Comparison of ENCODE assay signal across 8 mouse cellular contexts in the genomic region with DNA sequence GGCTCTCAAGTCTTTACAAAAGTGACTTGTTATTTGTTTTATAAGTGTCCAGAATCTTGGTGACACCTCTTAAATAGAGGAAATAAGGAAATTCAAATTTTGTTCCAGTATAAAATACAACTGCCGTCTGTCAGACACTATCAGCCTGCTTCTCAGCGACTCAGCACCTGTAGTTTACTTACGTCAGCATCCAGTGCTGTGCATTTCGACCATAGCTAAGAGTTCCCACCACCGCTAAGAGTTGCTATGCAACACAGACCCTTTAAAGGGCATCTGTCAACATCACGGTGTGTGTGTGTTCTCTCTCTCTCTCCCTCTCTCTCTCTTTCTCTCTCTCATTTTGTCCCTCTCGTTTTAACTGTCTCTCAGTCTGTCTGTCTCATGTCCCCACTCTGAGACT.
DNase-seq lines count a peak whose midpoint lies in the region; ATAC-seq lines count a peak whose summit lies in the region.

No protein-coding gene starts in this region.

- H3K4me1 ChIP-seq in lung, embryonic 15.5 days = peaks cover 23% of the 10 kb centered on the region
- peaks cover 87% of the 10 kb centered on the region for H3K4me1 ChIP-seq in erythroblast, embryonic 14.5 days (ENCODE audit: control insufficient read depth)
- peaks cover 24% of the 10 kb centered on the region for H3K4me1 ChIP-seq in limb, embryonic 10.5 days
- H3K4me1 ChIP-seq in neural tube, embryonic 15.5 days = peaks cover 29% of the 10 kb centered on the region

- H3K4me2 ChIP-seq in lung, embryonic 15.5 days = peak overlapping the region; percentile 72
- H3K4me2 ChIP-seq in neural tube, embryonic 15.5 days = peak overlapping the region; percentile 65

- ATAC-seq in lung, embryonic 15.5 days (ENCODE audit: borderline replicate concordance, extremely low read depth, low FRiP score, low TSS enrichment) = no peak
- ATAC-seq in neural tube, embryonic 15.5 days (ENCODE audit: low FRiP score) = peak; percentile 65; the same call in 1 of the 2 replicates

- no peak overlapping the region for H3K27ac ChIP-seq in lung, embryonic 15.5 days
- no peak overlapping the region for H3K27ac ChIP-seq in limb, embryonic 10.5 days
- no peak overlapping the region for H3K27ac ChIP-seq in neural tube, embryonic 15.5 days (replicated peaks)

- H3K36me3 ChIP-seq in lung, embryonic 15.5 days = no peaks in the 10 kb centered on the region
- H3K36me3 ChIP-seq in erythroblast, embryonic 14.5 days (ENCODE audit: control insufficient read depth) = no peaks in the 10 kb centered on the region
- H3K36me3 ChIP-seq in limb, embryonic 10.5 days = no peaks in the 10 kb centered on the region
- H3K36me3 ChIP-seq in neural tube, embryonic 15.5 days = no peaks in the 10 kb centered on the region

- WGBS in lung, embryonic 15.5 days = 20% methylated on average over 7 of the region's 7 CpGs
- WGBS in limb, embryonic 10.5 days = 40% methylated on average over 7 of the region's 7 CpGs
- WGBS in neural tube, embryonic 15.5 days = 14% methylated on average over 7 of the region's 7 CpGs

- peak overlapping the region; percentile 41; the same call in 1 of the 2 replicates for H3K4me3 ChIP-seq in lung, embryonic 15.5 days
- peak overlapping the region; percentile 54 for H3K4me3 ChIP-seq in erythroblast, embryonic 14.5 days (replicated peaks)
- H3K4me3 ChIP-seq in limb, embryonic 10.5 days = peak overlapping the region; percentile 49; the same call in 1 of the 2 replicates
- H3K4me3 ChIP-seq in neural tube, embryonic 15.5 days (replicated peaks) = no peak overlapping the region

- H3K9ac ChIP-seq in lung, embryonic 15.5 days = no peak overlapping the region
- H3K9ac ChIP-seq in neural tube, embryonic 15.5 days (replicated peaks) = no peak overlapping the region

- H3K9me3 ChIP-seq in lung, embryonic 15.5 days = no peaks in the 10 kb centered on the region
- H3K9me3 ChIP-seq in erythroblast, embryonic 14.5 days (ENCODE audit: control insufficient read depth, low read length) = no peaks in the 10 kb centered on the region
- H3K9me3 ChIP-seq in limb, embryonic 10.5 days (replicated peaks) = no peaks in the 10 kb centered on the region
- no peaks in the 10 kb centered on the region for H3K9me3 ChIP-seq in neural tube, embryonic 15.5 days (replicated peaks)

- H3K27me3 ChIP-seq in lung, embryonic 15.5 days = no peaks in the 10 kb centered on the region
- H3K27me3 ChIP-seq in erythroblast, embryonic 14.5 days (ENCODE audit: control insufficient read depth) = peaks cover 3% of the 10 kb centered on the region
- H3K27me3 ChIP-seq in limb, embryonic 10.5 days (ENCODE audit: low read depth, poor library complexity, severe bottlenecking) = peaks cover 11% of the 10 kb centered on the region
- no peaks in the 10 kb centered on the region for H3K27me3 ChIP-seq in neural tube, embryonic 15.5 days (replicated peaks)

- DNase-seq in lung, adult 18-20 months = no peak
- no peak for DNase-seq in limb, embryonic 10.5 days (ENCODE audit: low spot score)
- DNase-seq in right cerebral cortex, postnatal 10 days (ENCODE audit: low spot score in 2 of 2) = no peak
- no peak for DNase-seq in cerebellum, adult 9-11 months
- DNase-seq in layer of hippocampus, adult 8-10 months (ENCODE audit: low spot score in 2 of 2) = no peak
